Mouse (Mus musculus): ENCODE measurements around the gene Cyp2d11. TPM values are rescaled to one million over a fixed set of nuclear protein-coding genes. Genes with fewer than 3 reads are reported as not detected.

The Cyp2d11 gene
- polyA plus RNA-seq, 1 experiment from 2014 or later, result not detected

DNA sequence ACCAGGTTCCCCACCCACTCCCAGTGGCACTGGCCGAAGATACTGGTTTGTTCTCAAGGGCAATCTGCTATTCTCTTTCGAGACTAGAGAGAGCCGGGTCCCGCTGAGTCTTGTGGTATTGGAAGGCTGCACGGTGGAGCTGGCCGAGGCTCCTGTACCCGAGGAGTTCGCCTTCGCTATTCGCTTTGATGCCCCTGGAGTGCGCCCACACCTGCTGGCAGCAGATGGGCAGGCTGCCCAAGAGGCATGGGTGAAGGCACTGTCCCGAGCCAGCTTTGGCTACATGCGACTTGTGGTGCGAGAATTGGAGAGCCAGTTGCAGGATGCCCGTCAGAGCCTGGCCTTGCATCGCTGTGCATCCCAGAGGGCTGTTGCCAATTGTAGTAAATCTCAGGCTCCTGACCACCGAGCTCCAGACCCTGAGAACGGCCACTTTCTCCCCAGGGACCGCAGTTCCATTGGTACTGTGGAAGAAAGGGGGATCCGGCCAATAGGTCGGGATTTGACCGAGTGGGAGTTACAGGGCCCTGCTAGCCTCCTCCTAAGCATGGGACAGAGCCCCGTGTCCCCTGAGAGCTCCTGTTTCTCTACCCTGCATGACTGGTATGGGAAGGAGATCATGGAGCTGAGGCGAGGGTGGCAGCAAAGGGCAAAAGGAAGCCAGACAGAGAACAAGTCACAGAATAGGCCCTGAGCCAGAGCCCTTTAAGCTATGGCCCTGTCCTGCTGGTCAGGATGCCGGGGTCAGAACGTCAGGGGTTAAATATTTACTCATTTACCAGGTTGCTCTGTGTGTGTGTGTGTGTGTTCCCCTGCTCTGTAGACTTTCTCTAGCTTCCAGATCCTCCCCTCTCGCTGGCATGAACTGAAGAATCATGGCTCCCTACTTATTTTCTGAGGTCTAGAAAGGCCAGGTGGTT lies 50.2 kb downstream of the Cyp2d11 start:
- Histone ChIP-seq H3K36me3 (ENCODE audit: control insufficient read depth, insufficient read depth, low read length) (peaks cover 14% of the 10 kb centered on the region), H3K27ac (ENCODE audit: low read depth) (no peak overlapping the region), H3K4me3 (ENCODE audit: low read depth, low read length) (no peak overlapping the region), H3K4me1 (replicated peaks; ENCODE audit: control insufficient read depth, insufficient read depth, low read length) (peaks cover 28% of the 10 kb centered on the region), H3K9me3 (ENCODE audit: control insufficient read depth, low read length) (no peaks in the 10 kb centered on the region), H3K27me3 (replicated peaks; ENCODE audit: control insufficient read depth, insufficient read depth, low read length) (no peaks in the 10 kb centered on the region), H3K9ac (ENCODE audit: low read length) (no peak overlapping the region), H3K4me2 (ENCODE audit: low read length) (no peak overlapping the region)
- no peak for ATAC-seq (replicated peaks; ENCODE audit: low FRiP score, low TSS enrichment, low read depth)
- DNase-seq (ENCODE audit: low spot score), result no peak
- WGBS, result 89% methylated on average over 27 of the region's 27 CpGs

DNA sequence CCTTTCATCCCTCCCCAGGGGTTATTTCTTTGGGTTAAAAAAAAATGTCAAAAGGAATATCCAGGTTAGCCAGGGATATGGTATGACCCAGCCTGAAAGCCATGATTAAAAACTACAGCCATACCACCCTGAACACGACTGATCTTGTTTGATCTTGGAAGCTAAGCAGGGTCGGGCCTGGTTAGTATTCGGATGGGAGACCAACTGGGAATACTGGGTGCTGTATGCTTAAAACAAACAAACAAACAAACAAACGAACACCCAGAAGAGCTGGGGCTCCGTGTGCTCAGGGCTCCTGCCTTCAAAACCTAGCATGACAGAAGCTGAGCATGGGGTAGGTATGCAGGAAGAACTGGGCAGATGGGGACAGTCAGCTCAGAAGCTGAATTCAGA lies 51.3 kb downstream of the Cyp2d11 start:
- Histone ChIP-seq H3K27me3 (replicated peaks; ENCODE audit: control insufficient read depth, insufficient read depth, low read length) (no peaks in the 10 kb centered on the region), H3K9ac (ENCODE audit: low read length) (no peak overlapping the region), H3K27ac (ENCODE audit: low read depth) (peak overlapping the region; percentile 88; the same call in 1 of the 2 replicates), H3K4me3 (ENCODE audit: low read depth, low read length) (no peak overlapping the region), H3K36me3 (ENCODE audit: control insufficient read depth, insufficient read depth, low read length) (peaks cover 3% of the 10 kb centered on the region; the same call in 1 of the 2 replicates), H3K4me2 (ENCODE audit: low read length) (peak overlapping the region; percentile 72; the same call in 1 of the 2 replicates), H3K9me3 (ENCODE audit: control insufficient read depth, low read length) (no peaks in the 10 kb centered on the region), H3K4me1 (replicated peaks; ENCODE audit: control insufficient read depth, insufficient read depth, low read length) (peaks cover 30% of the 10 kb centered on the region)
- 78% methylated on average over 5 of the region's 5 CpGs for whole genome bisulfite sequencing
- DNase-seq (ENCODE audit: low spot score) (no peak), ATAC-seq (replicated peaks; ENCODE audit: low FRiP score, low TSS enrichment, low read depth) (no peak)

DNA sequence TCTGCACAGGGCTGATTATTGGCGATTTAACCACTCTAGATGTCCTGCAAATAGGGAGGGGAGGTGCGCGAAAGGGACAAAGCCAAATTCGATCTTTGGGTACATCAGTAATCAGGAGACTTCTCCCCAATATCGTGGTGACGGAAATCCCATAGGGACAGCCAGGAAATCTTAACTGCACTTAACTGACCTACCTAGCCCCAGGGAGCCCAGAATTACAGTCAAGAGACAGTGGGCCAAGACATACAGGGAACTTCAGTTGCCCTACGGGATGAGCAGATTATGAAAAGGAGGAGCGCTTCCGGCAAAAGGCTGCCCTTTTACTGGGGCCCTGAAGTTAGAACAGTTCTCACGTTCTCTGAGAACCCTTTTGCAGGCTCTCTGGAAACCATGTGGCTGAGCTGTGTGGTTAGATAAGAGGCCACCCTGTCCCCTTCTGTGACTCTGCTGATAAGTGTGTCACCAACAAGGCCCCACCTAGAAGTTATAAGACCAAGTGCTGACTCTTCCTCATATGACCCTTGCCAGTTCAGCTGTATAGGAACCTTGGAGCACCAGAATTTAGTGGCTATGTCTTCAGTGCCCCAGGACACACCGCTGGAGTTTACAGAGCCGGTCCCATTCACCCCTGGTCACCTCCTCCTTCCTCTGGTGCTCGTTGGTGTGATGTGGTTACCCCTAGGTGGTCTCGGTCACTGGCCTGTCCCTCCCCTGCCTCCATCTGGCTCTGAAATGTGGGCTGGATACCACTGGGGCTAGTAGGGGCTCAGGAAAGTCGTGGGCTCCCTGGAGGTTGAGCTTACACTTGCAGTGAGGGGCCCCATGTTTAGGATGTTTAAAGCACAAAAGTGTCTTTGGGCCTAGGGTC lies 51.9 kb downstream of the Cyp2d11 start:
- ATAC-seq (replicated peaks; ENCODE audit: low FRiP score, low TSS enrichment, low read depth) (no peak), DNase-seq (ENCODE audit: low spot score) (peak; percentile 63)
- H3K4me3 ChIP-seq (ENCODE audit: low read depth, low read length), result peak overlapping the region; percentile 53
- H3K27me3 ChIP-seq (replicated peaks; ENCODE audit: control insufficient read depth, insufficient read depth, low read length), result no peaks in the 10 kb centered on the region
- H3K9me3 ChIP-seq (ENCODE audit: control insufficient read depth, low read length), result no peaks in the 10 kb centered on the region
- peak overlapping the region; percentile 72 for H3K4me2 ChIP-seq (ENCODE audit: low read length)
- H3K27ac ChIP-seq (ENCODE audit: low read depth), result peak overlapping the region; percentile 88
- H3K36me3 ChIP-seq (ENCODE audit: control insufficient read depth, insufficient read depth, low read length), result peaks cover 3% of the 10 kb centered on the region; the same call in 1 of the 2 replicates
- H3K4me1 ChIP-seq (replicated peaks; ENCODE audit: control insufficient read depth, insufficient read depth, low read length), result peaks cover 27% of the 10 kb centered on the region
- 57% methylated on average over 15 of the region's 15 CpGs for WGBS
- peak overlapping the region; percentile 82 for H3K9ac ChIP-seq (ENCODE audit: low read length)

DNA sequence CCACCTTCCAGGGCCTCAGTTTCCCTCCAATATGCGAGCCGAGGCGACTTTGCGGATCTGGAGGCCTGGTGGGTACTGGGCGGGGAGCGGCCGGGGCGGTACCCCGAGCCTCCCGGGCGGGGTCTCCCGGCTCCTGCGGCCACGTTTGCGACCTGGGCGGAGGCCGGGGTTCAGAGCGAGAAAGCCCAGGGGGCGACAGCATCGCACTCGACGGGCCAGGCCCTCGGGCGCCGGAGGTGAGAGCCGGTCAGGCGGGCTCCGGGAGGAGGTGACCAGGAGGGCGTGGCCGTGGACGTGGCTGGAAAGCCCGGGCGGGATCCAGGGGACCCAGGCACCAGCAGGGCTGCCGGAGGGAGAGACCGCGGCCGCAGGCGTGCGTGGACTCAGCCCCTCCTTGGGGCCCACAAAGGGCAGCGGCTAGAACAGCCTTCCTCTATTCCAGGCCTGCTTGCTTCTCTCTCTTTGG lies 52.8 kb downstream of the Cyp2d11 start:
- DNase-seq (ENCODE audit: low spot score) (peak; percentile 83), ATAC-seq (replicated peaks; ENCODE audit: low FRiP score, low TSS enrichment, low read depth) (no peak)
- Histone ChIP-seq H3K27ac (ENCODE audit: low read depth) (peak overlapping the region; percentile 88), H3K9me3 (ENCODE audit: control insufficient read depth, low read length) (no peaks in the 10 kb centered on the region), H3K9ac (ENCODE audit: low read length) (peak overlapping the region; percentile 82), H3K4me2 (ENCODE audit: low read length) (peak overlapping the region; percentile 72), H3K4me1 (replicated peaks; ENCODE audit: control insufficient read depth, insufficient read depth, low read length) (peaks cover 23% of the 10 kb centered on the region), H3K4me3 (ENCODE audit: low read depth, low read length) (peak overlapping the region; percentile 53), H3K36me3 (ENCODE audit: control insufficient read depth, insufficient read depth, low read length) (peaks cover 11% of the 10 kb centered on the region; the same call in 1 of the 2 replicates), H3K27me3 (replicated peaks; ENCODE audit: control insufficient read depth, insufficient read depth, low read length) (no peaks in the 10 kb centered on the region)
- WGBS, result 2% methylated on average over 35 of the region's 40 CpGs

DNA sequence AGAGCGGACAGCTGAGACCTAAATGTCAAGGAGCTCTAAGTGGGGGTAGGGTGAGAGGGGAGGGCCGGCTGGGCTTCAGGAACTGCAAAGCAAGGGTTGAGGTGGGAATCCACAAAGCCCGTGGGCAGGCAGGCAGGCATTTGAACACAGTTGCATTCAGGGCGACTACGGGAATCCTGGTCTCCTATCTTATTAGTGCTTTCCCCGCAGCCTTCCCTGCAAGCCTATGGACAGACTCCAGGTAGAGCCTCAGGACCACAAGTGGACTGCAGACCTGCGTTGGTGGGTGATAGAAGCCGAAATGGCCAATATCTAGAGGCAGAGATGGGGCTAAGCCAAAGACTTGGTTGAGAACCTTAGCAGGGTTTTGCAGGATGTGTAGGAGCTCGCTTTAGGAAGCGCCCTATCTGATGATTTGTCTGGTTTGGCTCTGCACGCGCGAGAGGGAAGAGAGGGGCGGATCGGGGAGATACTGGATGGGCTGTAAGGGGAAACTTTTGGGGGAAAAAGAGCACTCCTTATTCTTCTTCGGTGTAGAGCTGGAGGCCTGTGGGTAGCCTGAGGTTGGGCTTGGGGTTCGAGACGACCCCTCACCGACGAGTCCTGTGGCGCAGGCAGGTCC lies 53.3 kb downstream of the Cyp2d11 start:
- ATAC-seq (replicated peaks; ENCODE audit: low FRiP score, low TSS enrichment, low read depth) (no peak), DNase-seq (ENCODE audit: low spot score) (peak; percentile 71)
- Histone ChIP-seq H3K4me2 (ENCODE audit: low read length) (peak overlapping the region; percentile 72), H3K27me3 (replicated peaks; ENCODE audit: control insufficient read depth, insufficient read depth, low read length) (no peaks in the 10 kb centered on the region), H3K9ac (ENCODE audit: low read length) (peak overlapping the region; percentile 82), H3K4me3 (ENCODE audit: low read depth, low read length) (peak overlapping the region; percentile 53), H3K36me3 (ENCODE audit: control insufficient read depth, insufficient read depth, low read length) (peaks cover 16% of the 10 kb centered on the region), H3K9me3 (ENCODE audit: control insufficient read depth, low read length) (no peaks in the 10 kb centered on the region), H3K27ac (ENCODE audit: low read depth) (peak overlapping the region; percentile 88), H3K4me1 (replicated peaks; ENCODE audit: control insufficient read depth, insufficient read depth, low read length) (peaks cover 23% of the 10 kb centered on the region)
- WGBS, result 34% methylated on average over 21 of the region's 21 CpGs

DNA sequence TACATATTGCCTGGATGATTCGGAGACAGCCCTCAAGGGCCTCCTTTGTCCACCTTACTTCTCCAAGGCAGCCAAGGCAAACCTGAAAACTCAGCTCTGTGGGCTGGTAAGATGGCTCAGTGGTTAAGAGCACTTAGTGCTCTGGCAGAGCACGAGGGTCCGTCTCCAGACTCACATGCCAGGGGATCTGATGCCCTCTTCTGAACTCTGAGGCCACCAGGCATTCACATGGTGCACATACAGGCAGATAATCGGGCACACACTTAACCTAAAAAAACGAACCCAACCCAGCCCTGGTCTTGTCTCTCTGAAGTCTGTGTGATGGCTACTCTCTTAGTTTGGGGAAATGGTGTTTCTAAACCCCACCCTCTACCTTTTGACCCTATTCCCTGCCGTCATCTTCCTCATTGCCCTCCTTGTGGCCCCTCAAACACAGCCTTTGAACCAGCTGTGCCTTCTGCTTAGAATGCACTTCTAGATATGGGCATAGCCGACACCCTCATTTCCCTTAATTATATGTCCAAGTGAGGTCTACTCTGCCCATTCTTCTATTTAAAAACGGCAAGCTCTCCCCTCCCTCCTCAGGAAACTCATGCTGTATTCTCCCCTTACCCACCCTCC lies 54.1 kb downstream of the Cyp2d11 start:
- 64% methylated on average over 8 of the region's 8 CpGs for WGBS
- no peak overlapping the region for H3K27ac ChIP-seq (ENCODE audit: low read depth)
- no peak for ATAC-seq (replicated peaks; ENCODE audit: low FRiP score, low TSS enrichment, low read depth)
- no peak for DNase-seq (ENCODE audit: low spot score)
- H3K4me3 ChIP-seq (ENCODE audit: low read depth, low read length), result no peak overlapping the region
- H3K4me2 ChIP-seq (ENCODE audit: low read length), result no peak overlapping the region
- no peak overlapping the region for H3K9ac ChIP-seq (ENCODE audit: low read length)
- H3K9me3 ChIP-seq (ENCODE audit: control insufficient read depth, low read length), result no peaks in the 10 kb centered on the region
- peaks cover 22% of the 10 kb centered on the region for H3K36me3 ChIP-seq (ENCODE audit: control insufficient read depth, insufficient read depth, low read length)
- no peaks in the 10 kb centered on the region for H3K27me3 ChIP-seq (replicated peaks; ENCODE audit: control insufficient read depth, insufficient read depth, low read length)
- H3K4me1 ChIP-seq (replicated peaks; ENCODE audit: control insufficient read depth, insufficient read depth, low read length), result peaks cover 23% of the 10 kb centered on the region

Data from intestine, embryonic 14.5 days (tissue).